Mouse (Mus musculus) kidney, embryonic 14.5 days (tissue): Measurements from ENCODE around the gene Cox6a2. TPM values are rescaled to one million over a fixed set of nuclear protein-coding genes. Genes with fewer than 3 reads are reported as not detected.

Experiments
- ATAC-seq: fragments of 200-750 bp; cut with Nextera tagmentation; 2 replicates; pipeline ENCODE4 v1.8.0; 2017; ENCODE audit warnings: moderate number of reproducible peaks, mild to moderate bottlenecking, moderate TSS enrichment, moderate library complexity; ENCODE audit not compliant: low FRiP score, low TSS enrichment
- H3K27ac ChIP-seq: fragments of 300-500 bp; sonication (generic); 2 replicates; pipeline ENCODE4 v1.5.1; 2014; ENCODE audit warnings: low read depth, mild to moderate bottlenecking, low read length, moderate library complexity, mixed read lengths
- H3K27me3 ChIP-seq: fragments of 300-500 bp; sonication (generic); 2 replicates; pipeline ENCODE4 v1.6.1; 2014; ENCODE audit warnings: mild to moderate bottlenecking, low read length; ENCODE audit not compliant: control insufficient read depth, insufficient read depth
- H3K36me3 ChIP-seq: fragments of 300-500 bp; sonication (generic); 2 replicates; pipeline ENCODE4 v1.6.1; 2014; ENCODE audit warnings: low read length, mixed read lengths; ENCODE audit not compliant: control insufficient read depth, insufficient read depth
- H3K4me1 ChIP-seq: fragments of 300-500 bp; sonication (generic); 2 replicates; pipeline ENCODE4 v1.6.1; 2014; ENCODE audit warnings: low read length, mixed read lengths; ENCODE audit not compliant: control insufficient read depth, insufficient read depth
- H3K4me2 ChIP-seq: fragments of 300-500 bp; sonication (generic); replicated peaks from 2 replicates; pipeline ENCODE4 v1.6.1; 2014; ENCODE audit warnings: low read depth, mild to moderate bottlenecking, low read length
- H3K4me3 ChIP-seq: fragments of 300-500 bp; sonication (generic); 2 replicates; pipeline ENCODE4 v1.5.1; 2014; ENCODE audit warnings: mild to moderate bottlenecking, low read length
- H3K9ac ChIP-seq: fragments of 300-500 bp; sonication (generic); 2 replicates; pipeline ENCODE4 v1.6.1; 2014; ENCODE audit warnings: low read depth, mild to moderate bottlenecking, low read length, moderate library complexity
- H3K9me3 ChIP-seq: fragments of 300-500 bp; sonication (generic); 2 replicates; pipeline ENCODE4 v1.6.1; 2016; ENCODE audit warnings: low read length; ENCODE audit not compliant: control insufficient read depth
- WGBS: fragments of 180-500 bp; shearing (Covaris S2); extraction: QIAGEN DNeasy Blood & Tissue Kit; methylation state at CpG from one replicate; pipeline ENCODE4 v1.1.7; 2014; 5-methylcytosine and 5-hydroxymethylcytosine counted together
- polyA plus RNA-seq: library from polyadenylated mRNA; unstranded; fragments of >200 nt; fragmentation: Nextera tagmentation; extraction: Ambion mirVana; gene quantifications from 2 replicates; pipeline ENCODE4 v1.2.1, GENCODE M21; 2014

Gene Cox6a2
- polyA plus RNA-seq, 1 experiment from 2014 or later: not detected

- peaks cover 30% of the 10 kb centered on the region; the same call in 1 of the 2 replicates for H3K36me3 ChIP-seq
- ATAC-seq: no peak
- H3K27me3 ChIP-seq: no peaks in the 10 kb centered on the region
- peak overlapping the region; percentile 97 for H3K27ac ChIP-seq
- peak overlapping the region; percentile 75 for H3K4me2 ChIP-seq
- peaks cover 5% of the 10 kb centered on the region for H3K4me1 ChIP-seq
- no peaks in the 10 kb centered on the region for H3K9me3 ChIP-seq
- H3K4me3 ChIP-seq: peak overlapping the region; percentile 79
- whole genome bisulfite sequencing: under 1% methylated on average over 25 of the region's 25 CpGs
- H3K9ac ChIP-seq: peak overlapping the region; percentile 86
Observed at GRCm38 (mm10) chr7:128237593-128237926, 31.4 kb upstream of the Cox6a2 start.

DNA sequence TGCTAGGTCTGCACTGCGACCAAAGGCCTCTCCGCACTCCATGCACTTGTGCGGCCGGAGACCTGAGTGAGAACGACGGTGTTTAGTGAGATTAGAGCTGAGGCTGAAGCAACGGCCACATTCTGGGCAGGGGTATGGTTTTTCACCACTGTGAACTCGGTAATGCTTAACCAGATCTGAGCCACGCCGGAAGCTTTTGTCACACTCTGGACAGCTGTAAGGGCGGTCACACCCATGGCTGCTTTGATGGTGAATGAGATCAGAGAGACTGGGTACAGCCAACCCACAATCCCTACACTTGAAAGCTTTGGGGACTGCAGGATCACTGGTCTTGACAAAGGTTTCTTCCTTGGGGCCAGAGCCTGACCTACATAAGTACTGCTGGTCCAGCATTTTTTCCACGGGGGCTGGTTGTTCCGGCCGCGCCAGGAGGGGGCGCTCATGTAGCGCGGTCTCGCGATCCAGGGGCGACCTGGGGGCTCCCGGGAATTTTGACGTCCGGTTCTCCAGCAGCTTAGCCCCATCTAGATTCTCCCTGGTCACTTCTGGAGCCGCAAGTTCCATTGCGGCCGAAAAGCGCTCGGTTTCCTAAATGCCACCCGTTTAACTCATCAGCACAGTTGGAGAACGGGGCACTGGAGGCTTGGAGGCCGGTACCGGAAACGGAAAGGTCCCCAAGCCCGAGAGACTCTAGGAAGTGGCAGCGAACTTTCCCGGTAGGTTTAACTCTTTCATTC lies 30.8 kb upstream of the Cox6a2 start, which contains the start of gene Armc5:
Gene Armc5, plus strand, starts transcription at position 487 of the 737 bp plus-strand sequence.
- H3K4me3 ChIP-seq: peak within 1 kb of the TSS; percentile 79
- H3K4me2 ChIP-seq: peak within 1 kb of the TSS; percentile 75
- peak within 1 kb of the TSS; percentile 86 for H3K9ac ChIP-seq
- H3K4me1 ChIP-seq: peaks cover 5% of the 10 kb centered on the region
- ATAC-seq: peak; percentile 17
- no peaks in the 10 kb centered on the region for H3K27me3 ChIP-seq
- H3K9me3 ChIP-seq: no peaks in the 10 kb centered on the region
- peak within 1 kb of the TSS; percentile 97 for H3K27ac ChIP-seq
- WGBS: 26% methylated on average over 37 of the region's 37 CpGs
- H3K36me3 ChIP-seq: peaks cover 24% of the 10 kb centered on the region; the same call in 1 of the 2 replicates

GRCm38 (mm10) chr7:128236426-128236825 lies 30.2 kb upstream of the Cox6a2 start:
- peaks cover 19% of the 10 kb centered on the region; the same call in 1 of the 2 replicates for H3K36me3 ChIP-seq
- H3K4me2 ChIP-seq: peak overlapping the region; percentile 75; the same call in 1 of the 2 replicates
- 0 out of 2 replicates have a peak, but pooled peaks cover 1% of the 10 kb centered on the region for H3K27me3 ChIP-seq
- H3K9ac ChIP-seq: no peak overlapping the region
- no peak for ATAC-seq
- H3K4me1 ChIP-seq: peaks cover 5% of the 10 kb centered on the region
- 95% methylated on average over 13 of the region's 13 CpGs for WGBS
- H3K27ac ChIP-seq: no peak overlapping the region
- no peaks in the 10 kb centered on the region for H3K9me3 ChIP-seq
- H3K4me3 ChIP-seq: no peak overlapping the region

DNA sequence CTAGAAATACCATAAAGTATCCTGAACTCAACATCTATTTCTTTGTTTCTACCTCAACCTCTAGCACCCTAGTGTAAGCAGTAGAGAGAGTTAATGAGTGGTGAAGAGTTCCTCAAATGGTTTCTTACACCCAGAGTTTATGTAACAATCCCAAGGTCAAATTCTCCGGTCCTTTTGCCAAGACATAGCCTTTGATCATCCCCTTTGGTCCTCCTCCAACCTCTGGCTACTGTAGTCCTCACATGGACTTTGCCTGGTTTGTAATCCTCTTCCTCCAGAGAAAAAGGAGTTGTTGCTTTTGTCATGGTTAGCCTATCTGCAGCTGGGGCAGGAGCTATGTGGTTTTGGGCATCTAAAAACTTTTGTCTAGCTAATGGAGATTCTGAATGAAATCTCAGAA lies 29.3 kb upstream of the Cox6a2 start:
- WGBS: 86% methylated on average over 1 of the region's 1 CpGs
- 0 out of 2 replicates have a peak, but pooled peaks cover 4% of the 10 kb centered on the region for H3K27me3 ChIP-seq
- H3K9ac ChIP-seq: no peak overlapping the region
- H3K27ac ChIP-seq: no peak overlapping the region
- peaks cover 10% of the 10 kb centered on the region; the same call in 1 of the 2 replicates for H3K36me3 ChIP-seq
- H3K4me1 ChIP-seq: peaks cover 5% of the 10 kb centered on the region
- ATAC-seq: no peak
- no peak overlapping the region for H3K4me3 ChIP-seq
- no peak overlapping the region for H3K4me2 ChIP-seq
- no peaks in the 10 kb centered on the region for H3K9me3 ChIP-seq

DNA sequence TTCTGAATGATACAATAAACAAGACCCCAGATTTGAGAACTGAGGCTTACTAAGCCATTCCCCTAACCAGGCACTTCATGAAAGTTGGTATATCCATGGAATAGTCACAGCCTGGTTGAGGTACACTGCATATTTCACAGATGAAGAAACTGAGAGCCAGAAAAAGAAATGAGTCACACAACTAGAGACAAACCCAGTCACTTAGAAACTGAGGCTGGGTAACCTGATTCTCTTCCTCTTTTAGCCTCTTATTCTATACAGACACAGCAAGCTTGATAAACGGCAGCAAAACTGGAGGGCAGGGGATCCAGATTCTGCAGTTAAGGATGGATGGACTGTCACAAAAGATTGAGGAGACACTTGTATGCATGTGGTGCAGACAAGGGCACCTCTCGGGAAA lies 28.6 kb upstream of the Cox6a2 start:
- Histone ChIP-seq H3K4me3 (no peak overlapping the region), H3K9me3 (no peaks in the 10 kb centered on the region), H3K4me1 (peaks cover 5% of the 10 kb centered on the region), H3K27ac (no peak overlapping the region), H3K4me2 (no peak overlapping the region), H3K27me3 (0 out of 2 replicates have a peak, but pooled peaks cover 4% of the 10 kb centered on the region), H3K36me3 (peaks cover 3% of the 10 kb centered on the region; the same call in 1 of the 2 replicates), H3K9ac (no peak overlapping the region)
- ATAC-seq: no peak
- WGBS: 92% methylated on average over 2 of the region's 2 CpGs

DNA sequence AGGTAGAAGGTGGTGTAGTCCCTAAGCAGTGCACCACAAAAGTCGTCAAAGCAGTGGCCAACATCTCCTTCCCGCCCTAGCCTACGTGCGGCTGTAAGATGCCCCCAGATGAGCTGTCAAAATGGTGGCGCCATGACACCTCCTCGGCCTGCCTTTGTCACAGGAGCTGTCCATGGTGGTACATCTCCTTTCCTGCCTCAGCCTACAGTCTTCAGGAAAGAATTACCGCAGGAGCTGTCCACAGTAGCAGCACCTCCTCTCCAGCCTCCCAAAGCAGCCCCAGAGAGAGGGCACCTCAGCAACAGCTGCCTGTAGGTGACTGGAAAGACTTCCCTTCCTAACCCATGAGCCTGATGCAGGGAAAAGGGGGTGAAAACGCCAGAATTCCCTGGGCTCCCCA lies 25.6 kb upstream of the Cox6a2 start:
- no peak overlapping the region for H3K9ac ChIP-seq
- H3K27ac ChIP-seq: no peak overlapping the region
- 0 out of 2 replicates have a peak, but pooled peaks cover 4% of the 10 kb centered on the region for H3K27me3 ChIP-seq
- whole genome bisulfite sequencing: 48% methylated on average over 8 of the region's 8 CpGs
- no peak for ATAC-seq
- H3K36me3 ChIP-seq: peaks cover 3% of the 10 kb centered on the region; the same call in 1 of the 2 replicates
- no peak overlapping the region for H3K4me2 ChIP-seq
- H3K4me3 ChIP-seq: no peak overlapping the region
- H3K9me3 ChIP-seq: no peaks in the 10 kb centered on the region
- peaks cover 3% of the 10 kb centered on the region for H3K4me1 ChIP-seq

- no peak for ATAC-seq
- WGBS: 90% methylated on average over 3 of the region's 3 CpGs
Observed at GRCm38 (mm10) chr7:128220936-128221335, 14.7 kb upstream of the Cox6a2 start.

GRCm38 (mm10) chr7:128219952-128220351 lies 13.8 kb upstream of the Cox6a2 start:
- H3K4me3 ChIP-seq: no peak overlapping the region
- 91% methylated on average over 4 of the region's 4 CpGs for WGBS
- no peak for ATAC-seq

More at GRCm38 (mm10) chr7:128220936-128221335, 14.7 kb upstream of the Cox6a2 start:
- no peaks in the 10 kb centered on the region for H3K27me3 ChIP-seq
- H3K4me1 ChIP-seq: no peaks in the 10 kb centered on the region
- H3K9me3 ChIP-seq: no peaks in the 10 kb centered on the region
- no peak overlapping the region for H3K9ac ChIP-seq
- no peak overlapping the region for H3K4me2 ChIP-seq
- H3K27ac ChIP-seq: no peak overlapping the region
- no peak overlapping the region for H3K4me3 ChIP-seq
- no peaks in the 10 kb centered on the region for H3K36me3 ChIP-seq

GRCm38 (mm10) chr7:128209826-128210225 lies 3.6 kb upstream of the Cox6a2 start:
- Histone ChIP-seq H3K9me3 (no peaks in the 10 kb centered on the region), H3K4me3 (no peak overlapping the region), H3K9ac (no peak overlapping the region), H3K27me3 (no peaks in the 10 kb centered on the region), H3K36me3 (no peaks in the 10 kb centered on the region), H3K27ac (no peak overlapping the region), H3K4me2 (no peak overlapping the region), H3K4me1 (no peaks in the 10 kb centered on the region)
- 62% methylated on average over 3 of the region's 3 CpGs for WGBS
- no peak for ATAC-seq

More at GRCm38 (mm10) chr7:128219952-128220351, 13.8 kb upstream of the Cox6a2 start:
- no peak overlapping the region for H3K27ac ChIP-seq
- H3K9ac ChIP-seq: no peak overlapping the region
- H3K4me1 ChIP-seq: no peaks in the 10 kb centered on the region
- no peaks in the 10 kb centered on the region for H3K36me3 ChIP-seq
- H3K9me3 ChIP-seq: no peaks in the 10 kb centered on the region
- H3K27me3 ChIP-seq: no peaks in the 10 kb centered on the region
- H3K4me2 ChIP-seq: no peak overlapping the region
